ENCODE assay signal across 8 mouse cellular contexts in genomic region chr2:119237210-119237870, GRCm38 (mm10). TPM values are rescaled to one million over a fixed set of nuclear protein-coding genes. Genes with fewer than 3 reads are reported as not detected.
DNase-seq lines count a peak whose midpoint lies in the region; ATAC-seq and TF ChIP-seq lines count a peak whose summit lies in the region.

Gene Spint1, plus strand, starts transcription at chr2:119237362.

- no peaks in the 10 kb centered on the region for H3K36me3 ChIP-seq in heart, adult 2 months (ENCODE audit: control insufficient read depth, insufficient read depth, low read length)
- no peaks in the 10 kb centered on the region for H3K36me3 ChIP-seq in hindbrain, embryonic 12.5 days
- no peaks in the 10 kb centered on the region for H3K36me3 ChIP-seq in limb, embryonic 14.5 days (ENCODE audit: control insufficient read depth, insufficient read depth, low read length)
- no peaks in the 10 kb centered on the region for H3K36me3 ChIP-seq in myocyte (ENCODE audit: control insufficient read depth, insufficient read depth)

- no peak for TF ChIP-seq POLR2A in heart, adult 2 months (IDR thresholded peaks at IDR 0.05; ENCODE audit: insufficient read depth, low read depth, low read length)
- no peak for TF ChIP-seq POLR2A in bone marrow macrophage, adult 2 months (IDR thresholded peaks at IDR 0.05; ENCODE audit: borderline replicate concordance, low read depth, low read length)
- TF ChIP-seq POLR2A in limb, embryonic 14.5 days (IDR thresholded peaks at IDR 0.05; ENCODE audit: borderline replicate concordance, extremely low read depth, insufficient read depth, insufficient read length) = no peak
- no peak for TF ChIP-seq POLR2A in myocyte (IDR thresholded peaks at IDR 0.05; ENCODE audit: insufficient read length, low read depth)

- no peak for TF ChIP-seq EP300 in heart, adult 2 months (IDR thresholded peaks at IDR 0.05; ENCODE audit: insufficient read depth, low read depth, low read length)

- H3ac ChIP-seq in myocyte (ENCODE audit: control insufficient read depth, insufficient read length) = no peak within 1 kb of the TSS

- H3K4me3 ChIP-seq in heart, adult 2 months = peak within 1 kb of the TSS; percentile 40
- H3K4me3 ChIP-seq in bone marrow macrophage, adult 2 months (ENCODE audit: insufficient read depth, low read length) = peak within 1 kb of the TSS; percentile 55
- peak within 1 kb of the TSS; percentile 41 for H3K4me3 ChIP-seq in hindbrain, embryonic 12.5 days
- peak within 1 kb of the TSS; percentile 45 for H3K4me3 ChIP-seq in limb, embryonic 14.5 days (replicated peaks; ENCODE audit: low read length)
- H3K4me3 ChIP-seq in myocyte = no peak within 1 kb of the TSS

- ATAC-seq in hindbrain, embryonic 12.5 days (ENCODE audit: low FRiP score) = no peak; the same call in 1 of the 2 replicates
- no peak for ATAC-seq in limb, embryonic 14.5 days (ENCODE audit: low FRiP score, low read depth)

- peak within 1 kb of the TSS; percentile 64 for H3K4me2 ChIP-seq in hindbrain, embryonic 12.5 days (replicated peaks)
- peak within 1 kb of the TSS; percentile 78 for H3K4me2 ChIP-seq in limb, embryonic 14.5 days (replicated peaks; ENCODE audit: low read depth, low read length, severe bottlenecking)
- H3K4me2 ChIP-seq in myocyte (ENCODE audit: low read depth) = peak within 1 kb of the TSS; percentile 49

- TF ChIP-seq CTCF in heart, adult 2 months (IDR thresholded peaks at IDR 0.05) = no peak
- TF ChIP-seq CTCF in bone marrow macrophage, adult 2 months (IDR thresholded peaks at IDR 0.05; ENCODE audit: low read depth, low read length) = no peak

- H3K9me3 ChIP-seq in hindbrain, embryonic 12.5 days (replicated peaks) = no peaks in the 10 kb centered on the region
- H3K9me3 ChIP-seq in limb, embryonic 14.5 days (ENCODE audit: control insufficient read depth, low read length) = no peaks in the 10 kb centered on the region

- DNase-seq in heart, adult 2 months = peak; percentile 5 to 22
- DNase-seq in heart, adult 18-20 months = no peak
- DNase-seq in limb, embryonic 14.5 days (ENCODE audit: low spot score) = no peak
- DNase-seq in right cerebral cortex, adult 18-20 months = no peak
- no peak for DNase-seq in adipocyte (ENCODE audit: low spot score)

- no peak within 1 kb of the TSS; the same call in 1 of the 2 replicates for H3K9ac ChIP-seq in heart, adult 2 months (ENCODE audit: low read depth, low read length)
- H3K9ac ChIP-seq in hindbrain, embryonic 12.5 days = peak within 1 kb of the TSS; percentile 42
- peak within 1 kb of the TSS; percentile 44 for H3K9ac ChIP-seq in limb, embryonic 14.5 days (ENCODE audit: low read depth, low read length, severe bottlenecking)

- no peaks in the 10 kb centered on the region for H3K79me2 ChIP-seq in heart, adult 2 months (replicated peaks; ENCODE audit: control insufficient read depth, insufficient read depth, low read length)
- no peaks in the 10 kb centered on the region for H3K79me2 ChIP-seq in myocyte (ENCODE audit: control insufficient read depth, insufficient read depth)

- peaks cover 11% of the 10 kb centered on the region for H3K27me3 ChIP-seq in heart, adult 2 months (ENCODE audit: control insufficient read depth, insufficient read depth, low read length)
- H3K27me3 ChIP-seq in hindbrain, embryonic 12.5 days = peaks cover 60% of the 10 kb centered on the region
- peaks cover 41% of the 10 kb centered on the region for H3K27me3 ChIP-seq in limb, embryonic 14.5 days (ENCODE audit: control insufficient read depth, insufficient read depth, low read length)
- peaks cover 14% of the 10 kb centered on the region for H3K27me3 ChIP-seq in myocyte (ENCODE audit: control insufficient read depth, insufficient read depth, insufficient read length)

- no peak within 1 kb of the TSS for H3K27ac ChIP-seq in heart, adult 2 months
- no peak within 1 kb of the TSS for H3K27ac ChIP-seq in bone marrow macrophage, adult 2 months (ENCODE audit: insufficient read depth, low read depth, low read length)
- no peak within 1 kb of the TSS for H3K27ac ChIP-seq in hindbrain, embryonic 12.5 days
- H3K27ac ChIP-seq in limb, embryonic 14.5 days (replicated peaks; ENCODE audit: low read depth, low read length) = no peak within 1 kb of the TSS

- whole genome bisulfite sequencing in heart, adult 2 months = under 1% methylated on average over 73 of the region's 73 CpGs
- WGBS in hindbrain, embryonic 12.5 days = under 1% methylated on average over 68 of the region's 73 CpGs
- under 1% methylated on average over 44 of the region's 73 CpGs for WGBS in limb, embryonic 14.5 days

- intact Hi-C loops in heart, adult 2 months (cut with DNase I) = no loop called here

- no peaks in the 10 kb centered on the region for H3K4me1 ChIP-seq in heart, adult 2 months (ENCODE audit: control insufficient read depth, insufficient read depth, low read length)
- H3K4me1 ChIP-seq in bone marrow macrophage, adult 2 months (ENCODE audit: control insufficient read depth, insufficient read depth, low read length) = peaks cover 17% of the 10 kb centered on the region
- H3K4me1 ChIP-seq in hindbrain, embryonic 12.5 days = peaks cover 12% of the 10 kb centered on the region
- no peaks in the 10 kb centered on the region for H3K4me1 ChIP-seq in limb, embryonic 14.5 days (ENCODE audit: control insufficient read depth, insufficient read depth, low read length)

TF ChIP-seq in myocyte, 11 proteins besides CTCF, POLR2A, EP300 and RAD21:
- TF ChIP-seq E2F4 (IDR thresholded peaks at IDR 0.05; ENCODE audit: insufficient read depth) (no peak), MAX (IDR thresholded peaks at IDR 0.05; ENCODE audit: low read depth) (no peak), REST (IDR thresholded peaks at IDR 0.05; ENCODE audit: insufficient read depth, insufficient read length) (no peak), USF1 (IDR thresholded peaks at IDR 0.05; ENCODE audit: low read depth) (no peak), SRF (IDR thresholded peaks at IDR 0.05; ENCODE audit: control insufficient read depth, insufficient read length, low read depth) (no peak), CEBPB (IDR thresholded peaks at IDR 0.05; ENCODE audit: insufficient read depth, poor library complexity, severe bottlenecking) (no peak), TCF3 (IDR thresholded peaks at IDR 0.05; ENCODE audit: insufficient read length, low read depth) (no peak), POLR2AphosphoS2 (IDR thresholded peaks at IDR 0.05; ENCODE audit: insufficient read length, low read depth) (no peak), TCF12 (IDR thresholded peaks at IDR 0.05; ENCODE audit: insufficient read depth, poor library complexity, severe bottlenecking) (no peak), MYOG (IDR thresholded peaks at IDR 0.05; ENCODE audit: control insufficient read depth in 1 of 3, insufficient read depth in 1 of 3, insufficient read length in 2 of 3, low read depth in 2 of 3) (no peak), MYOD1 (IDR thresholded peaks at IDR 0.05; ENCODE audit: control insufficient read depth in 1 of 3, insufficient read length in 2 of 3, low read depth in 2 of 3) (no peak)

RNA-seq across cellular contexts. Expression of gene Spint1, which starts in this region (rescaled TPM):
- total RNA-seq in heart, adult 2 months (2021) = not detected
- 0.32 and 1.1 TPM in 2 replicates for polyA plus RNA-seq in heart, adult 2 months (2012; rRNA removed)
- total RNA-seq in heart, adult 18-20 months (2021) = under 1 TPM in 1 of 2 experiments, not detected in 1; 0.41 TPM
- polyA plus RNA-seq in bone marrow macrophage, adult 2 months (2012; ENCODE audit: insufficient read depth, insufficient read length, missing spikeins) = 3.7 and 4.3 TPM in 2 replicates
- polyA plus RNA-seq in hindbrain, embryonic 12.5 days (2016; fragmentation: Nextera tagmentation; extraction: Ambion mirVana) = 3.0 and 6.4 TPM in 2 replicates
- polyA plus RNA-seq in limb, embryonic 14.5 days (2012; rRNA removed) = 9.2 and 11.6 TPM in 2 replicates
- 18.2 and 19.5 TPM in 2 replicates for polyA plus RNA-seq in limb, embryonic 14.5 days (2014; fragmentation: Nextera tagmentation; extraction: Ambion mirVana)
- 0.12 TPM for polyA plus RNA-seq in myocyte (2012; fragmentation: generic; extraction: Trizol)

Comparison
In these comparisons a context has a peak if more than half of its experiments do, and no peak if none do; other contexts are left out.
1. DNase-seq: peak in heart, adult 2 months (2 of 2); none in heart, adult 18-20 months (0 of 2), limb, embryonic 14.5 days (single experiment), right cerebral cortex, adult 18-20 months (single experiment) and adipocyte (single experiment).
2. Peak in every context shown above with its lines, with median percentiles within 50 percentile points of each other: H3K4me2 ChIP-seq.